Mouse (Mus musculus): ENCODE measurements around the gene Triml1. TPM values are rescaled to one million over a fixed set of nuclear protein-coding genes. Genes with fewer than 3 reads are reported as not detected.
A peak's percentile ranks its signal among the peaks of the same experiment; 100 is the strongest.

Triml1 gene
- total and polyA plus RNA-seq, 2 experiments from 2014 or later: not detected

DNA sequence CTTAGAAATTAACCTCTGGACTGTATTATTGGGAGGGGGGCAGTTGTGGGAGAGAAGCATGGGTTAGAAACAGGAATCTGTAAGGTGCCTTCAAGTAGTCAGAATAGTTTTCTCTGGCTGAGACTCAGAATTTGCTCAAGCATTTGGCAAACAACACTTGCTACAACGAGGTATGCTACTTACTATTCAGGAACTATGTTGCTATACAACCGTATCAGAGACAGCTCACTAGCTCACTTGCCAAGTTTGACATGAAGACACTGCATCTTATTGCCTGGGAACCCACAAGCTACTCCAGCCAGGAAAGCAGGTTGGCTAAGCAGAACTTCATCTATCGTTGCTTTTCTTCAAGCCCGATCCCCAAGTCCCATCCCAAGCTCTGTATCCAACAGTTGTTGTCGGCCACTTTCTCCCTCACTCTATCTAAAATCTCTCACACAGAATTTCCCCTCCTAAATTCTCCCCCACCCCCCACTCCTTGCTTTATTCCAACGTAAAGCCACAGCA lies 28.0 kb upstream of the Triml1 start:
- Histone ChIP-seq H3K36me3 (ENCODE audit: insufficient read depth, low read length) (no peaks in the 10 kb centered on the region), H3K4me2 (ENCODE audit: low read depth, low read length, poor library complexity, severe bottlenecking) (no peak overlapping the region), H3K4me3 (ENCODE audit: low read depth, low read length) (no peak overlapping the region), H3K4me1 (ENCODE audit: insufficient read depth, low read length) (no peaks in the 10 kb centered on the region), H3K9ac (replicated peaks; ENCODE audit: low read length, poor library complexity, severe bottlenecking) (no peak overlapping the region), H3K27ac (ENCODE audit: low read depth, low read length) (no peak overlapping the region), H3K9me3 (ENCODE audit: low read length) (no peaks in the 10 kb centered on the region), H3K27me3 (ENCODE audit: insufficient read depth, low read length) (no peaks in the 10 kb centered on the region)
- 87% methylated on average over 6 of the region's 6 CpGs for WGBS
- TF ChIP-seq CTCF (IDR thresholded peaks at IDR 0.05): no peak
- DNase-seq (ENCODE audit: low spot score) (no peak), ATAC-seq (ENCODE audit: low FRiP score) (no peak)

DNA sequence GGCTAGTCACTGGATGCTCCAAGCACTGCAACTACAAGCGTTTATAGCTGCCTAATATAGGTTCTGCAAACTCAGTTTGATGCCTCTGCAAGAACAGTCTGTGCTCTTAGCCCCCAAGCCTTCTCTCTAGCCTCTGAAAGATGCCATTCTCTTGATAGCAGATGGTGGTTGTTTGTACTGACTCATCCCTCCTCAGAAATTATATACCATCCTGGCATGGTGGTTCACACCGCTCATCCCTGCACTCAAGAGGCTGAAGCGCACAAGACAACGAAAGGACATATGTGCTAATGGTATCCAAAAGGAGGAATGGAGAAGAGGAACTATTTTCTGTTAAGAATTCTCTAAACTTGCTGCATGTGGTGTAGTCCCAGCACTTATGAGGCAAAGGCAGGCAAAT lies 26.8 kb upstream of the Triml1 start:
- no peaks in the 10 kb centered on the region for H3K4me1 ChIP-seq (ENCODE audit: insufficient read depth, low read length)
- no peak for TF ChIP-seq CTCF (IDR thresholded peaks at IDR 0.05)
- ATAC-seq (ENCODE audit: low FRiP score): no peak
- H3K27me3 ChIP-seq (ENCODE audit: insufficient read depth, low read length): no peaks in the 10 kb centered on the region
- H3K9ac ChIP-seq (replicated peaks; ENCODE audit: low read length, poor library complexity, severe bottlenecking): no peak overlapping the region
- no peak overlapping the region for H3K4me3 ChIP-seq (ENCODE audit: low read depth, low read length)
- H3K27ac ChIP-seq (ENCODE audit: low read depth, low read length): no peak overlapping the region
- no peaks in the 10 kb centered on the region for H3K9me3 ChIP-seq (ENCODE audit: low read length)
- WGBS: 91% methylated on average over 4 of the region's 4 CpGs
- DNase-seq (ENCODE audit: low spot score): no peak
- H3K36me3 ChIP-seq (ENCODE audit: insufficient read depth, low read length): no peaks in the 10 kb centered on the region
- H3K4me2 ChIP-seq (ENCODE audit: low read depth, low read length, poor library complexity, severe bottlenecking): no peak overlapping the region

DNA sequence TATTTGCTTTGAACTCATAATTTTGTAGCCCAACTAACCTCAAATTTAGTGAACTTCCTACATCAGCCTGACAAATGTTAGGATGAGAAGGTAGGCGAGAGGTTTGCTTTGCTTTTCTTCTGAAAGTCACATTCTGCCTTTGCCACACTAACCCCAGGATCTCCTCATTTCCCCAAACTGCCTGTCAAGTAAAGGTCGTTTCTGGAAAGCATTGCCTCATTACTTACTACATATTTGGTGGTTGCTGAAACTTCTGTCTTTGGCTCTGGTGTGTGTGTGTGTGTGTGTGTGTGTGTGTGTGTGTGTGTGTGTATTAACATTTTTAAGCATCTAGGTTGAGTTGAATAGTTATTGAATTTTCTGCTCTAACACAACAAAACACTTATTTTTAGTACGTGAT lies 23.2 kb upstream of the Triml1 start:
- Histone ChIP-seq H3K4me2 (ENCODE audit: low read depth, low read length, poor library complexity, severe bottlenecking) (no peak overlapping the region), H3K9me3 (ENCODE audit: low read length) (no peaks in the 10 kb centered on the region), H3K27ac (ENCODE audit: low read depth, low read length) (no peak overlapping the region), H3K4me1 (ENCODE audit: insufficient read depth, low read length) (no peaks in the 10 kb centered on the region), H3K36me3 (ENCODE audit: insufficient read depth, low read length) (no peaks in the 10 kb centered on the region), H3K4me3 (ENCODE audit: low read depth, low read length) (no peak overlapping the region), H3K27me3 (ENCODE audit: insufficient read depth, low read length) (no peaks in the 10 kb centered on the region), H3K9ac (replicated peaks; ENCODE audit: low read length, poor library complexity, severe bottlenecking) (no peak overlapping the region)
- ATAC-seq (ENCODE audit: low FRiP score): no peak
- DNase-seq (ENCODE audit: low spot score): no peak
- no peak for TF ChIP-seq CTCF (IDR thresholded peaks at IDR 0.05)
- WGBS: 92% methylated on average over 3 of the region's 3 CpGs

DNA sequence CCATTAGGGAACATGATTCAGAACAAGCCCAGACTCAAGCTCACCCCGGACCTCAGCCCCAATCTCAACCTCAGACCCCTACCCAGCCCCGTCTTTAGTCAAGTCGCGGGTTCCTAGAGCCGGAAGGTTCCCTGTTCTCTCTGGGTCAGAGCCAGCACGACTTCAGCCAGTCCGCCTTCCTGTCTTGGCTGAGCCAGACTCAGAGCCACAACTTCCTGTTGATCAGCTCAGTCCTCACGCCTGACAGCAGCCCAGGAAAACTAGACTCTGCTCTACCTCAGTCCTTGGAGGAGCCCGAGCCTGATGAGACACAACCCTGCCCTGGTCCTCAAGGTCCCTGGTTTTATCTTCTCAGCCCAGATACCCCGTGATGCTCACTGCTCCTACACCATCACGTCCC lies 22.0 kb upstream of the Triml1 start:
- WGBS: 86% methylated on average over 11 of the region's 11 CpGs
- no peak overlapping the region for H3K4me2 ChIP-seq (ENCODE audit: low read depth, low read length, poor library complexity, severe bottlenecking)
- ATAC-seq (ENCODE audit: low FRiP score): no peak

DNA sequence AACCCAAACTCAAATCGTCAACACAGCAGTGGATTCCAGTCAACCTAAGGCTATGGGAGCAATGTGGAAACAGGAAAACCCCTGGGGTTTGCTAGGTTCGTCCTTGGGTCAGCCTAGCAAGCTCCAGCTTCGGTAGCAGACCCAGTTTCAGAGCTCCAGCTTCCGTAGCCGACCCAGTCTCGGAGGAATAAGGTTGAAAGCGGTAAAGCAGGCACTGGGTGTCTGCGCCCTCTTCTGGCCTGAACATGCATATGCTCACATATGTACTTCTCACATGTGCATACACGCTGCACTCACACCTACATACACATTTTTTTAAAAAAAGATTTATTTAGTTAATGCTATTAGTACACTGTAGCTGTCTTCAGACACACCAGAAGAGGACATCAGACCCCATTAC lies 8.0 kb upstream of the Triml1 start:
- Histone ChIP-seq H3K9ac (replicated peaks; ENCODE audit: low read length, poor library complexity, severe bottlenecking) (no peak overlapping the region), H3K4me2 (ENCODE audit: low read depth, low read length, poor library complexity, severe bottlenecking) (no peak overlapping the region), H3K4me1 (ENCODE audit: insufficient read depth, low read length) (no peaks in the 10 kb centered on the region), H3K4me3 (ENCODE audit: low read depth, low read length) (no peak overlapping the region), H3K27ac (ENCODE audit: low read depth, low read length) (no peak overlapping the region), H3K9me3 (ENCODE audit: low read length) (no peaks in the 10 kb centered on the region), H3K36me3 (ENCODE audit: insufficient read depth, low read length) (no peaks in the 10 kb centered on the region), H3K27me3 (ENCODE audit: insufficient read depth, low read length) (no peaks in the 10 kb centered on the region)
- DNase-seq (ENCODE audit: low spot score): no peak
- ATAC-seq (ENCODE audit: low FRiP score): no peak
- peak; percentile 25; the same call in 1 of the 2 replicates for TF ChIP-seq CTCF (IDR thresholded peaks at IDR 0.05)
- 93% methylated on average over 9 of the region's 9 CpGs for WGBS

More for the DNA sequence above, 22.0 kb upstream of the Triml1 start:
- no peaks in the 10 kb centered on the region for H3K9me3 ChIP-seq (ENCODE audit: low read length)
- no peaks in the 10 kb centered on the region for H3K4me1 ChIP-seq (ENCODE audit: insufficient read depth, low read length)
- no peaks in the 10 kb centered on the region for H3K27me3 ChIP-seq (ENCODE audit: insufficient read depth, low read length)
- no peak for TF ChIP-seq CTCF (IDR thresholded peaks at IDR 0.05)
- no peak overlapping the region for H3K27ac ChIP-seq (ENCODE audit: low read depth, low read length)
- DNase-seq (ENCODE audit: low spot score): no peak
- H3K36me3 ChIP-seq (ENCODE audit: insufficient read depth, low read length): no peaks in the 10 kb centered on the region
- H3K4me3 ChIP-seq (ENCODE audit: low read depth, low read length): no peak overlapping the region
- no peak overlapping the region for H3K9ac ChIP-seq (replicated peaks; ENCODE audit: low read length, poor library complexity, severe bottlenecking)

DNA sequence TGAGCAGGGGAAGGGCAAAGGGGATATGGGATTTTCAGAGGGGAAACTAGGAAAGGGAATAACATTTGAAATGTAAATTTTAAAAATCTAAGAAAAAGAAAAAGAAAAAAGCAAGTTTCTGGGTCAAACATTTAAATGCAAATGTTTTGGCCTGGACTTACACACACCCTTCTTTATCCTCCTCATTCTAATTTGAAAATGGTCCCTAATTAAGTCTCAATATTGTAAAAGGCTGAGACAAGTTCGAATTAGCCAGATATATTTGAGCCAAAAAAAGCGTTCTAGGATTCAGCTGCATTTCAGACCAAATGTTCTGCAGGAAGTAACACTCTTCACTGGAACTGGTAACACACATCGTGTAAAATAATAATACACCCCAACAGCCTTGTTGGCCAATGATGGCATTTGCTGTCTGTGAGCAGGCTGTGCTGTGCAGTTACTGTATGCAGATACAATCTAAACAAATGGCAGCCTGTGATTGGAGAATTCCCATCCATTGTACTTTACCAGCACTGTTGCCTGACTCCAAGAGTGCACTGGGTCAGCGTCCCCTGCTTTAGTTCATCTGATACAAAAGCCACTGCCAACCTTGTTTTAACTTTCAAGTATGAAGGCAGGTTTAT lies 30.0 kb downstream of the Triml1 start:
- H3K36me3 ChIP-seq (ENCODE audit: insufficient read depth, low read length): no peaks in the 10 kb centered on the region
- no peak for ATAC-seq (ENCODE audit: low FRiP score)
- no peaks in the 10 kb centered on the region for H3K9me3 ChIP-seq (ENCODE audit: low read length)
- no peaks in the 10 kb centered on the region for H3K4me1 ChIP-seq (ENCODE audit: insufficient read depth, low read length)
- no peak overlapping the region for H3K27ac ChIP-seq (ENCODE audit: low read depth, low read length)
- no peak overlapping the region for H3K9ac ChIP-seq (replicated peaks; ENCODE audit: low read length, poor library complexity, severe bottlenecking)
- TF ChIP-seq CTCF (IDR thresholded peaks at IDR 0.05): no peak
- H3K27me3 ChIP-seq (ENCODE audit: insufficient read depth, low read length): no peaks in the 10 kb centered on the region
- 77% methylated on average over 4 of the region's 4 CpGs for WGBS
- no peak for DNase-seq (ENCODE audit: low spot score)
- no peak overlapping the region for H3K4me2 ChIP-seq (ENCODE audit: low read depth, low read length, poor library complexity, severe bottlenecking)
- H3K4me3 ChIP-seq (ENCODE audit: low read depth, low read length): no peak overlapping the region

Other genes with a start within 250 kb of the Triml1 start
- gene Triml2, start 39.1 kb upstream of the Triml1 start, total RNA-seq (2014; rRNA removed): not detected in 2 replicates
- 0.11 and 0.12 TPM in 2 replicates for gene Triml2, start 39.1 kb upstream of the Triml1 start, polyA plus RNA-seq (2015; fragmentation: Nextera tagmentation; extraction: Ambion mirVana)
- not detected in 2 replicates for gene Zfp42, start 165.5 kb upstream of the Triml1 start, total RNA-seq (2014; rRNA removed)
- gene Zfp42, start 165.5 kb upstream of the Triml1 start, polyA plus RNA-seq (2015; fragmentation: Nextera tagmentation; extraction: Ambion mirVana): not detected in 2 replicates

Data from midbrain, postnatal 0 days (tissue).